Mouse (Mus musculus): ENCODE data around the gene B3gnt8. TPM values are rescaled to one million over a fixed set of nuclear protein-coding genes. Genes with fewer than 3 reads are reported as not detected.

B3gnt8 gene
- total RNA-seq, 2 experiments from 2014 or later: 0.19 to 8.2 TPM

DNA sequence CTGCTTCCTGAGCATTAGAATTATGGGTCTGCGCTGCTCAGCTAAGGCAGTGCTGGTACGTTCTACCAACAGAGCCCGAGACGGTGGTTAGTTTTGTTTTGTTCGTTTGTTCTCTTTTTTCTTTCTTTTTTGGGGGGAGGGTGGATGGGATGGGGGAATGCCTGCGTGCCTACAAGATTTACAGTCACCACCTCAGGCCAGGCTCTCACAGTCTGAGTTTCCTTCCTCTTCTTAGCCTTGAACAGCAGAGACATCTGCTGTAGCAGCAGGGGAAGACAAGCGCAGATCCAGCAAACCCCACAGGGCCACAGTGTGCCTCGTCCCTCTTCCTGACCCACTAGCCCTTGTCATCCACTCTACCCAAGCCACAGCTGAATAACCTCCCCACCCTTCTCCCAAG, 24.8 kb downstream of the B3gnt8 start:
- ATAC-seq (replicated peaks; ENCODE audit: low FRiP score, low TSS enrichment, poor library complexity, severe bottlenecking): peak; percentile 48

GRCm38 (mm10) chr7:25652244-25652759, 25.8 kb downstream of the B3gnt8 start:
- ATAC-seq (replicated peaks; ENCODE audit: low FRiP score, low TSS enrichment, poor library complexity, severe bottlenecking): no peak

DNA sequence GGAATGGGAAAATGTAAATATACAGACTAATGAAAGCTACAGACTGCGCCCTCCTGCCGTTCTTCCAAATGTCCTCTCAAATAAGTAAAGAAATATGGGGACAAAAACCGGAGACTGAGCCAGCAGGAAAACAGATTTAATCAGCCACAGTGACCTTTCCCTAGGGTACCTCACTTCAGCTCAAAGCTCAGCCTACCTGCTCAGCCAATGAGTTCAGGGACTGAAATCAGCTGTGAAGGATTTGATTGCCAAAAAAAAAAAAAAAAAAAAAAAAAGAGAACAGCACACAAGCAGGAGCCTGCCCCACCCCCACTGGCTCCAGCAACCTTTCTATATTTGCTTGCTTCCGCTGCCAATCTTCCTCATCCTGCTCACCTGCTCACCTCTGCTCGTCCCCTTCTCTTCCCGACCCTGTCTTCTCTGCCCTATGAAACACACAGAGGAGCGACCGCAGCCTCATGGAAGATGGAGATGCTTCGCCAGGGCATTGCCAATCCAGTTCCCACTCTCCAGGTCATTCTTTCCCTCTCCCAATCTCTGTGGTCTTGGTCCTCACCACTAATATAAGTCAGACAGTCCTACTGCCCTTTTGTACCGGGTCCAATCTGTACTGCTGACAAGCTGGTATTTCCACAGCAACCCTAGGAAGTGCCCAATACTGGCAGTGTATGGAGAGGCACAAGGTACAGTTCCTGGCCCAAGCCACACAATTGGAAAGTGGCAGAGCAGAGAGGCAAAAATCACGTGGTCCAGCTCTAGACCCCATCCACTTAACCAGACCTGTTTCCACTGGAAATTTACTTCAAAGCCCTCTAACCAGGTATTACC, 29.4 kb downstream of the B3gnt8 start:
- no peak for ATAC-seq (replicated peaks; ENCODE audit: low FRiP score, low TSS enrichment, poor library complexity, severe bottlenecking)

- no peak for ATAC-seq (replicated peaks; ENCODE audit: low FRiP score, low TSS enrichment, poor library complexity, severe bottlenecking)
Measured at GRCm38 (mm10) chr7:25657785-25658184, 31.3 kb downstream of the B3gnt8 start.

DNA sequence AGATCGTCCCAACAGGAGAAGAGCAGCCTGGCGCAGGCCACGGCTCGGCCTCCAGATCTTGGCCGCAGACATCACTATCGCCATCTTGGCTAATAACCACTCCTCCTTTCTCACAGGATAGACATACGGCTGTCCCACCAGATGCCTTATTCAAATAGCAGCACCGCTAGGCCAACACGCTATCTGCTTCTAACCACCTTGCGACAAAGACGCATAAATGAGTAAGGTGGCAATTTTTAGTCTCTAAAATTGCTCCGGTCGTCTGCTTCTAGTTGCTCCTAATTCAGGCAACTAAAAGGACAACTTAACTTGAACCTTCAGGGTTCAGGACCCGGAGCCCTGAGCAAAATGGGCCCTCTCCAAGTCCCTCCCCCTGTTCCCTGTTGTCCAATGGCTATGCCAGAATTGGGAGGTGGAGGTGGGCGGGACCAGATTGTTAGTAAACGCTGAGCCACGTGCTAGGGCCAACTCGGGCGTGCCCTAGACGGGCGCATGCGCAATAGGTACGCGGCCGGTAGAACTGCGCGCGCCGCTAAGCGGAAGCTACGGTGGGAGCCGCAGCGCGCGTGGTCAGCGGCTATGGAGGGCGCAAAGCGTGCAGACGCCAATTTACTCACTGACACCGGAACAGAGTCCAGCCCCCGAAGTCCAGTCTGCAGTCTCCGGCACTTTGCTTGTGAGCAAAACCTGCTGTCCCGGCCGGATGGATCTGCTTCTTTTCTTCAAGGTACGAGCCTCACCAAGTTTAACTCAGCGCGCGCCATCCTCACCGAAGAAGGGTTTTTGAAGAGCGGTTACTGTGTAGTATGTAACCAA, 32.4 kb downstream of the B3gnt8 start, which contains the start of the genes Bckdha and Exosc5:
TSS of gene Bckdha (minus strand) at position 325 of the 816 bp plus-strand sequence.
TSS of gene Exosc5 (plus strand) at position 508 of the 816 bp plus-strand sequence.
- peak; percentile 93 for ATAC-seq (replicated peaks; ENCODE audit: low FRiP score, low TSS enrichment, poor library complexity, severe bottlenecking)

DNA sequence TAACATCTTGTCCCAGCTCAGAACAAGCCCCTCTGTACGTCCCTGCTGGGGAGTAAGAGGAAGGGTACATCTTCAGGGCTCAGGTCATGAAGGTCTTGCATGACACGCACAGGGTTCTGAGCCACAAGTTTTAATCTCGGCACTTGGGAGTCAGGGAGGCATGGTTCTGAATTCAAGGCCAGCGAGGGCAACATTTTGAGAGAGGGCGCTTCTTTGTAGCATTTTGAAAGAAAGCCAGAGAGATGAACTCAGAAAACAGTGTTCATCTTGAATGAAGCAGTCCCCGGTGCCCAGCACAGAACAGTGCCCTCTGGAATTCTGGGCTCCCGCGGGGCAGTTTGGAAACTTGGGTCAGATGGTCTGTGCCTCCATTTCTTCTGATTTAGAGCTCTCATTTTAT, 39.9 kb downstream of the B3gnt8 start:
- no peak for ATAC-seq (replicated peaks; ENCODE audit: low FRiP score, low TSS enrichment, poor library complexity, severe bottlenecking)

DNA sequence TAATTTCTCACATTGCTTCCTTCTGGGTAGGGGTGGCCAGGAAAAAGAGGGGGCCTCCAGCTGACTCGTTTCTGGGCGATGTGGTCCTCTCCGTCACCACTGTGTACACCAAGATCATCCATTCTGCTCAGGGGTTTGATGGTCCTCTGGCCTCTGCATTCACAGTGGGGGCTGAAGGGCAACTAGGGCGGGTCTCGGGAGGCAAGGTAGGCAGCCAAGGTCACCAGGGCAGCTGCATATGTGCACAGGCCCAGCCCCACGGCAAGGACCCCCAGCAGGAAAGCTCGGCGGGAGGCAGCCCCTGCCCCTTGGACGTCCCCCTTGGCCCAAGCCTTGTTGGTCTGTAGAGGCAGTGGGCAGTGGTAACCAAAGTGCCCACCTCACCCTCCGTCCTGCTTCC, 42.7 kb downstream of the B3gnt8 start:
- ATAC-seq (replicated peaks; ENCODE audit: low FRiP score, low TSS enrichment, poor library complexity, severe bottlenecking): no peak

- ATAC-seq (replicated peaks; ENCODE audit: low FRiP score, low TSS enrichment, poor library complexity, severe bottlenecking): no peak
Measured at GRCm38 (mm10) chr7:25669631-25670030, 43.2 kb downstream of the B3gnt8 start.

GRCm38 (mm10) chr7:25670096-25670495, 43.6 kb downstream of the B3gnt8 start:
- no peak for ATAC-seq (replicated peaks; ENCODE audit: low FRiP score, low TSS enrichment, poor library complexity, severe bottlenecking)

DNA sequence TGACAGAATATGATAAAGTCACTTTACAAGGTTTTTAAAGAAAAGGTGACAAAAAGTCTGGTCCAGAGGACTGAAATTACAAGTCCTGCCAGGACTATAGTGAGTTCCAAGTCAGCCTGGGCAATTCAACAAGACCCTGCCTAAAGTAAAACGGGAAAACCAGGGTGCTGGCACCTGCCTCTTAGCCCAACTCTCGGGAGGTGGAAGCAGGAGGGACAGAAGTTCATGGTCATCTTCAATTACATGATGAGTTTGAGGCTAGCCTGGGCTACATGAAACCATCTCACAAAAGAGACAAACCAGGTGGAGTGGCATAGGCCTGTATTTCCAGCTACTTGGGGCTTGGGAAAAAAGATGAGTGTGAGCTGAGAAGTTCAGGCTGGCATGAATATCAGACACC, 45.2 kb downstream of the B3gnt8 start:
- ATAC-seq (replicated peaks; ENCODE audit: low FRiP score, low TSS enrichment, poor library complexity, severe bottlenecking): no peak

- ATAC-seq (replicated peaks; ENCODE audit: low FRiP score, low TSS enrichment, poor library complexity, severe bottlenecking): no peak
Measured at GRCm38 (mm10) chr7:25672442-25672841, 46.0 kb downstream of the B3gnt8 start.

- 0 out of 2 replicates have a peak, but pooled peaks have one; percentile 16 for ATAC-seq (replicated peaks; ENCODE audit: low FRiP score, low TSS enrichment, poor library complexity, severe bottlenecking)
Measured at GRCm38 (mm10) chr7:25674297-25674696, 47.8 kb downstream of the B3gnt8 start.

GRCm38 (mm10) chr7:25674719-25675300, 48.4 kb downstream of the B3gnt8 start, which contains the start of gene Tmem91:
TSS of gene Tmem91 (minus strand) at chr7:25675166.
- ATAC-seq (replicated peaks; ENCODE audit: low FRiP score, low TSS enrichment, poor library complexity, severe bottlenecking): peak; percentile 46; the same call in 1 of the 2 replicates

DNA sequence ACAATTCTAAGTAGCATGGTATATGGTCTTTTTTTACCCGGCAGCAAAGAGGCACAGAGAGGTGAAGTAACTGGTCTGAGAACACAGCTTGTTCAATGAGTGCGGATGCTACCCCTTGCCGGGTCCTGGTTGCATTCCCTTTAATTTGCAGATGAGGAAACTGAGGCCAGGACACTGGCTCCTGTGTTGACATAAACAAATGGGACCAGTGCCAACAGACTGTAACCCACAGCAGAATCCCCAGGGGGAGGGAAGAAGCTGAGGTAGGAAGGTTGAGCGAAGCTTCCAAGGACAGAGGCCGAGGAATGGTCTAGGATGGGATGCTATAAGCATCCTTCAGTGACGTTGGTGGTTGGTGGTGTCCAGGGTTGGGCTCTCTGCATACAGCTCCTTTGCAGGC, 49.0 kb downstream of the B3gnt8 start:
- no peak for ATAC-seq (replicated peaks; ENCODE audit: low FRiP score, low TSS enrichment, poor library complexity, severe bottlenecking)

DNA sequence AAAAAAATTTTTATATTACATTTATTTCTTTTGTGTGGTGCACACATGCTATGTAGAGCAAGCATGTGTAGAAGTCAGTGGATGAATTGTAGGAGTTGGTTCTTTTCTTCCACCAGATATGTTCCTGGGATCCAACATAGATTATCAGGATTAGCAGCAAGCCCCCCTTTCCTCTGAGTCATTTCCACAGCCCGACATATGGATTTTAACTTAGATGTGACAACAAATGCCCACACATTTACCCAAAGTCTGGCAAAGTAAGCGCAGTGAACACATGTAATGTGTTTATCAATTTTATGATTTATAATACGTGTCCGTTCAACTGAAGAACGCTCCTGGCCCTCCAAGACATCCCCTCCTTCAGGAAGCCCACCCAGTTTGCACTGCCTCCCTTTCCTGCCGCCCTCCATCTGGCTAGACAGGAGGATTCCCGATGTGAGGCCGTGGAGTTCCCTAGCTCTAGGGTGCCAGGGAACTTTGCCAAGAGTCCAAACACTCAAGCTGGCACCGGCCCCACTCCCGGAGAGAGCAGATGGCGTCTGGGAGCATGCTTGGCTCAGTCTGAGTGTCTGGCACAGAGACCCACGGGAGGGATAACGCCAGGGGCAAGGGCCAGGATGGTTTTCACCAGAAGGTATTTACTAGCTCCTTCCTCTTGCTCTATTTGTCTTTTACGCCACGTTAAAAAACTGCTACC, 49.8 kb downstream of the B3gnt8 start:
- ATAC-seq (replicated peaks; ENCODE audit: low FRiP score, low TSS enrichment, poor library complexity, severe bottlenecking): no peak

DNA sequence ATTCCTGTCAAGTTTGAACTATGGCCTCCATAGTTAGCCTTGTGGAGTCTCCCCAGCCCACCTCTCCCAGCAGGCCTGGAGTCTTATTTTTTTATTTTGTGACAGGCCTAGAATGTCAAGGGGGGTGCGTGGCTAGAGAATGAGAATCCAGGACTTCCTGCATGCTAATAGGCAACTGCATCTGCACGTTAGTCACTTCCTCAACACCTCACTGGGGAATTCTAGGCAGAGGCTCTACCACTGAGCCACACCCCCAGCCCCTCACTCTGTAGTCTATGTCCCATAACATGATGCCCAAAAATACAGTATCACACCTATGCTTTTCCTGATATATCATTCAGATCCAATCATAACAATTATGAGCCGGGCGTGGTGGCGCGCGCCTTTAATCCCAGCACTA, 50.6 kb downstream of the B3gnt8 start:
- no peak for ATAC-seq (replicated peaks; ENCODE audit: low FRiP score, low TSS enrichment, poor library complexity, severe bottlenecking)

- ATAC-seq (replicated peaks; ENCODE audit: low FRiP score, low TSS enrichment, poor library complexity, severe bottlenecking): no peak
Measured at GRCm38 (mm10) chr7:25679971-25680370, 53.5 kb downstream of the B3gnt8 start.

GRCm38 (mm10) chr7:25680514-25681258, 54.2 kb downstream of the B3gnt8 start, which contains the start of gene B9d2:
TSS of gene B9d2 (plus strand) at chr7:25680780.
- ATAC-seq (replicated peaks; ENCODE audit: low FRiP score, low TSS enrichment, poor library complexity, severe bottlenecking): peak; percentile 86

Data from megakaryocyte-erythroid progenitor cell, adult 5-6 weeks (primary cell).